Mouse (Mus musculus) adrenal gland, adult 18-20 months (tissue): ENCODE measurements around the gene Ctdsp2. TPM values are rescaled to one million over a fixed set of nuclear protein-coding genes. Genes with fewer than 3 reads are reported as not detected.
A peak's percentile ranks its signal among the peaks of the same experiment; 100 is the strongest.

ENCODE experiments used
- DNase-seq, 2 experiments: peaks; one replicate each; pipeline ENCODE4 v3.0.0; 2021 to 2022; ENCODE audit warnings: low spot score in 2 of 2
- total RNA-seq, 2 experiments: library from RNA; stranded (reverse); gene quantifications; 1 replicate in 1 of 2; 2 replicates in 1 of 2; pipeline ENCODE4 v1.2.3; 2021

Ctdsp2 gene
- total RNA-seq, 2 experiments from 2014 or later = 73.0 to 98.7 TPM

GRCm38 (mm10) chr10:126988513-126989165 is 10.1 kb downstream of the Ctdsp2 start:
- DNase-seq = no peak

GRCm38 (mm10) chr10:126990313-126991056 is 12.0 kb downstream of the Ctdsp2 start:
- DNase-seq = peak; percentile 89 to 90

GRCm38 (mm10) chr10:126991676-126992075 is 13.2 kb downstream of the Ctdsp2 start:
- no peak for DNase-seq

- DNase-seq = no peak
Measured at GRCm38 (mm10) chr10:126993621-126994020, 15.1 kb downstream of the Ctdsp2 start.

- DNase-seq = no peak
Measured at GRCm38 (mm10) chr10:126997340-126998113, 19.0 kb downstream of the Ctdsp2 start.

- DNase-seq = no peak
Measured at GRCm38 (mm10) chr10:127000529-127000928, 22.0 kb downstream of the Ctdsp2 start, which contains the start of gene Avil. Gene Avil, plus strand, starts transcription at chr10:127000709.

- no peak for DNase-seq
Measured at GRCm38 (mm10) chr10:127001297-127001696, 22.8 kb downstream of the Ctdsp2 start.

- DNase-seq = no peak
Measured at GRCm38 (mm10) chr10:127002056-127002455, 23.5 kb downstream of the Ctdsp2 start.

- DNase-seq = no peak
Measured at GRCm38 (mm10) chr10:127002765-127003164, 24.2 kb downstream of the Ctdsp2 start.

- DNase-seq = peak; percentile 46 to 56
Measured at GRCm38 (mm10) chr10:127003334-127003733, 24.8 kb downstream of the Ctdsp2 start.

GRCm38 (mm10) chr10:127003806-127004205 is 25.3 kb downstream of the Ctdsp2 start:
- no peak for DNase-seq

GRCm38 (mm10) chr10:127016488-127016887 is 38.0 kb downstream of the Ctdsp2 start:
- DNase-seq = no peak

- no peak for DNase-seq
Measured at GRCm38 (mm10) chr10:127017071-127017470, 38.6 kb downstream of the Ctdsp2 start.

- no peak for DNase-seq
Measured at GRCm38 (mm10) chr10:127018422-127018821, 39.9 kb downstream of the Ctdsp2 start.

- DNase-seq = peak; percentile 94 to 98
Measured at GRCm38 (mm10) chr10:127030336-127031296, 52.1 kb downstream of the Ctdsp2 start, which contains the start of gene Tsfm. Gene Tsfm, minus strand, starts transcription at chr10:127030840.

- DNase-seq = no peak
Measured at GRCm38 (mm10) chr10:127033301-127033741, 54.8 kb downstream of the Ctdsp2 start.

GRCm38 (mm10) chr10:127036273-127036672 is 57.8 kb downstream of the Ctdsp2 start:
- DNase-seq = no peak

- no peak for DNase-seq
Measured at GRCm38 (mm10) chr10:127037641-127038040, 59.1 kb downstream of the Ctdsp2 start.

GRCm38 (mm10) chr10:127040569-127041214 is 62.2 kb downstream of the Ctdsp2 start:
- no peak for DNase-seq

GRCm38 (mm10) chr10:127041274-127041766 is 62.8 kb downstream of the Ctdsp2 start, which contains the start of the genes Mettl1 and Eef1akmt3:
Gene Mettl1, plus strand, starts transcription at chr10:127041414.
Gene Eef1akmt3, minus strand, starts transcription at chr10:127041513.
- DNase-seq = peak in 1 of 2 experiments; percentile 57
